Mouse (Mus musculus): Measurements from ENCODE around the gene Sez6.

DNA sequence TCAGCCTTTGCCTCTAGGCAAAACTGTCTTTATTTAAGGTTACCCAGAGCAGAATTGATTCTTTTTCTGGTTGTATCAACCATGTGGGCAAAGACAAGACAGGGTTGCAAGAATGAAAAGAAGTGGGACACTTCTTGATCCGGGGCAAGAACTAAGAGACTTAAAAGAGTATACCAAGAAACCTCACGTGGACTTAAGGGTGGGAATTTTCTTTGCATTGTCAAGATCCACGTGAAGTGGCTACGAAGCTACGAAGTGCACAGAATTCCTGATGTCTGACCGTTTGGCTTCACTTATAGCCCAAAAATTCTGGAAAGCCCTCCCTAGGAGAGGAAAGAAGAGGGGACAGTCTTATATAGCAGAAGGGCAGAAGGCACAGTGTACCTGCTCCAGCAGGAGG lies 37.3 kb upstream of the Sez6 start:
- TF ChIP-seq POLR2A (IDR thresholded peaks at IDR 0.05; ENCODE audit: borderline replicate concordance, insufficient read depth, low read length) = no peak
- TF ChIP-seq CTCF (IDR thresholded peaks at IDR 0.05; ENCODE audit: borderline replicate concordance, insufficient read depth, low read depth, low read length) = no peak
